Mouse (Mus musculus) frontal cortex, adult 2 months (tissue): ENCODE measurements around the gene Kremen1. TPM values are rescaled to one million over a fixed set of nuclear protein-coding genes. Genes with fewer than 3 reads are reported as not detected.

Experiments
- DNase-seq, 2 experiments: peaks; one replicate each; pipeline ENCODE4 v3.0.0; 2022; ENCODE audit warnings: low spot score in 1 of 2; ENCODE audit errors: extremely low spot score in 1 of 2
- polyA plus RNA-seq: library from polyadenylated mRNA; depleted of rRNA; stranded (reverse); fragments of >200 nt; gene quantifications from 2 replicates; pipeline ENCODE4 v1.2.3, GENCODE M21; 2012

Gene Kremen1
- polyA plus RNA-seq, 1 experiment = 12.7 TPM

GRCm38 (mm10) chr11:5219910-5220447, 41.4 kb downstream of the Kremen1 start:
- no peak for DNase-seq

DNA sequence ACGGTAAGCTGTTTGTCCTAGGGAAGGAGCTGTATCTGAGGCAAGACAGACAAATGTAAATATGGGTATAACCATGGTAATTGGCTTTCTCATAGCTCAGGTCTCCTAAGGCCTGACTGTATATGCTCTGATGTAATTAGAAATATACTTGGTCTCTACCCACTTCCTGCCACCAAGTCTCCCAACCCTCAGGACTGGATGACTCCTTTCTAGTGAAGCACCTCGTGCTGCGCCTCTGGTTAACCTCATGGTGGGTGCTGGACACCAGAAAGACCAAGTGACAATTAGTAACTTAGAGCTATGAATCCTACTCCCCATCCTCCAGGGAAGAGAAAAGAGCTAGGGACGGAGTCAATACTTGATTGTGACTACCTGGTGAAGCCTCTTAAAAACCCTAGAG, 42.0 kb downstream of the Kremen1 start:
- DNase-seq = no peak

- DNase-seq = no peak
Observed at GRCm38 (mm10) chr11:5215401-5216187, 45.8 kb downstream of the Kremen1 start.

- DNase-seq = no peak
Observed at GRCm38 (mm10) chr11:5214483-5215040, 46.8 kb downstream of the Kremen1 start.

DNA sequence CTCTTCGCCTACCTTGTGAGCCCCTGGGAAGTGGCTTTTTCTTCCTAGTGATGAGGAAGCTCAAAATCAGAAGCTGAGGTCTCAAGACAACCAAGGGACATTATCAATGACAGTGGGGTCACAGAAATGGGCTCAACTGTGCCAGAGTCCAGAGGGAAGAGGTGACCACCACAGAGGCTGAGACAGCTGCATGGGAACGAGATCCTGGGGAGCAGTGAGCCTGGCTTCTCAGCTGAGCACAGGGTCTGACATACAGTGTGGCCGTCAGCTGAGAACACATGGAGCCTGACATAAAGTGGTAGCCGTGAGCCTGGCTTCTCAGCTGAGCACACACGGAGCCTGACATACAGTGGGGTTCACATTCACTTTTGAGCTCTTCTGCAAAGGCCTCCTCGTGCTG, 58.3 kb downstream of the Kremen1 start:
- DNase-seq = no peak

DNA sequence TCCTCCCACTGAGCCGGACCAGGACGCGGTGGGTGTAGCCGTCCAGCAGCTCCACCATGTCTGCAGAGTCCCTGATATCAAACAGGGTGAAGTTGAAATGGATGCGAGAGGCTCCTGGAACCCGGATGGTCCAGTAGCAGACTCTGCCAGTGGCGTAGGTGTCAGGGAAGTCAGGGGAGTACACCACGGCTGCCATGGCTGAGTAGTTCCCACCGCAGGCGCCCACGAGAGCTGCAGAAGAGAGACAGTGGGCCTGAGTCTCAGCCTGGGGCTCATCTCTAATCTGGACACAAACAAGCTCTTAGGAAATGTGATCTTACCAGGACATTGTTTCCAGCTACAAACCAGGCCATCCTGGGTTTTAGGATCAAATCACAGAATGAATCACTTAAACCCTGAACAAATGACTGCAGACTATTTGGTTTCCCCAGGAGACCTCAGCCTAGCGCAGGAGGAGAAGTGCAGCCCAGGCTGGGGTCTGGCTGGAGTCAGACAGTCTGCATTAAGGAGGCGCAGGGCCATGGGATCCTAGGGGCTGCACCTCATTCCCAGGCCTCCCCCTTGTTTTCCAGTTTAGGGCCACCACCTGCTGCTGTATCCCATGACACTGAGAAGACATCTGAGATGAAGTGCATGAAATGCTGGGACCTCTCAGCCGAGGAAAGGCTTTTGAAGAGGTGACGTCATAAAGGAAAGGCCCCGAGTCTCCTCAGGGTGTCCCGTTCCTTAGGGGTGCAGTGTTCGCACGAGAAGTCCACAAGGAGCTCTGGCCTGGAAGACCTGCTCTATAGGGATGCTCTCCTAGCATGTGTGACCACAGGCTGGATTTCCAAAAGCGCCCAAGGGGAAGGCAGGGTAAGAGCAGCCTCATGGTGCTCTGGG, 59.3 kb downstream of the Kremen1 start:
- DNase-seq = no peak

DNA sequence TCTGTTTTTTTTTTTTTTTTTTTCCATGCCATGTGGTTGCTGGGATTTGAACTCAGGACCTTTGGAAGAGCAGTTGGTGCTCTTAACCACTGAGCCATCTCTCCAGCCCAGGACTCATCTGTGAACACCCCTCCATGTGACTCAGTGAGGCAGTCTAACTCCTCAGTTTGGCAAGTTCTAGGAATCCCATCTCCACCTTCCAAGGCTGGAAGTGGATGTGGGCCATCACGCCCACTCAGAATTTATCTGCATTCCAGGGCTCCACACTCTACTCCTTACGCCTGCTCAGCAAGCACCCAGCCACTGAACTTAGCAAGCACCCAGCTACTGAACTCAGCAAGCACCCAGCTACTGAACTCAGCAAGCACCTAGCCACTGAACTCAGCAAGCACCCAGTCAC, 61.5 kb downstream of the Kremen1 start:
- DNase-seq = peak in 1 of 2 experiments; percentile 16

- no peak for DNase-seq
Observed at GRCm38 (mm10) chr11:5197068-5197467, 64.3 kb downstream of the Kremen1 start.

DNA sequence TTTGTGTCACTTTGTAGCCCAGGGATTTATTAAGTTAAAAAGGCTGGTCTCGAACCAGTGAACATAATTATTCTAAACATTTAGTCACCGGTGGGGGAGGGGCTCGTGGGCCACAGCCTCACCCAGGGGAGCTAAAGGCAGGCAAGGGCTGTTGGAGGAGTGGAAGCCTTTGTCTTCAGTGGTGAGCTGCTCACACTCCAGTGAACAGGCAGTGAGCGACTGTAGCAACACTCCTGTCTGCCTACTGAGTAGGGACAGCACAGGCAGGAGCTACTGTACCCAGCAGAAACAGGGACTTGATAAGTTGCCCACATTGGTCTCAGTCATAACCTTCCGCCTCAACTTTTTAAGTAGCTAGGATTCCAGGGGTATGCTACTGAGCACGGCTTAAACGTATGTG, 64.8 kb downstream of the Kremen1 start:
- no peak for DNase-seq

- no peak for DNase-seq
Observed at GRCm38 (mm10) chr11:5193576-5193881, 67.8 kb downstream of the Kremen1 start.

DNA sequence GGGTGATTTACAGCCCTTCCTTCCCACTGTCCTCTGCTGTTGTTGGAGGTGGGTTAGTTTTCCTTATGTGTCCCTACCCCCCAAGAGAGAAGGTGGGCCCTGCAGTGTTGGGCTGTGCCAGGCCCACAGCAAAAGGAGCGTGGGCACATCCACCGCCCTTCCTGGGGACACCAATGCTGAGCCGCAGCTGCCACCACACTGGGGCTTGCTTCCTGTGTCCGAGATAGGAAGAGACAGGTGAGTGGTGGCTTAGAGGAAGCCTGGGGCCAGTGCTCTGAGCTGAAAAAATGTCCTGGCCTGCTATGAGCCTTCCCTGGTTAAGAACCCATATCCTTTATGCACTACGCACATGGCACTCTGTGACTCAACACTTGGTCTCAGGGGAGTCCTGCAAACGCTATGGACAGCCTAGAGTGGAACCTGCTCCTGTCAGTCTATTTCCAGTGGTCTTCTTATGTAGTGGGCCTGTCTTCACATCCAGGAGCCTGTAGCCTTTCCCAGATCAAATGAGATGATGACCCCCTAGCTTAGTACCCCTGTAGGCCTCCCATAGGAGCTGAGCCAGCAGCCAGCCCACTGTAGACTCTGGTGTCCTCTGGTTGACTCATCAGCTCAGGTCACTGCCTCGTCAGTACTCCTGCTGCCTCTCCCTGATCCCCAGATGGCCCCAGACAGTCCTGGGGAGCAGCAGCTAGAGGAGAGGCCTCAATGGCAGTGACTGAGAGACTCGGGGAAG, 68.3 kb downstream of the Kremen1 start:
- no peak for DNase-seq

DNA sequence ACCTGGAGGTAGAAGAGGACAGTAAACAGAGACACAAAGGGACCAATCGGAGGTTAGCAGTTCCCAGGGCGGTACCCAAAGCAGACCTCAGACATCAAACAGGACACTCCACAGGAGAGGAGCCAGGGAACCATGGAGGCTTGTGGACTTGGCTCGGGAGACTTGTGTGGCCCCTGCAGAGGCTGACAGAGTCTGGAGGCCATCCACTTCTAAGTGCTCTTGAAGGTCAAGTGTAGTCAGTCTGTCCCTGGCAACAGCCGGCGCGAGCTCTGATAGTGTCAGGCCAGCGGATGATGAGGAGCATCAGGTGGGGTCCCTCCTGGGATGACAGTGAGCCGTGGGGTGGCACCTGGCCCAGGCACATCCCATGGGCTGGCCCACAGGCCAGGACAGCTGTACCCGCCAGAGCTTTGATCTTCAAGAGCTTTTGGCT, 69.3 kb downstream of the Kremen1 start:
- DNase-seq = no peak

- no peak for DNase-seq
Observed at GRCm38 (mm10) chr11:5189239-5189933, 72.0 kb downstream of the Kremen1 start.

- DNase-seq = no peak
Observed at GRCm38 (mm10) chr11:5188170-5188569, 73.2 kb downstream of the Kremen1 start.

- DNase-seq = no peak
Observed at GRCm38 (mm10) chr11:5184832-5185231, 76.5 kb downstream of the Kremen1 start.

- DNase-seq = no peak
Observed at GRCm38 (mm10) chr11:5184250-5184649, 77.1 kb downstream of the Kremen1 start.

GRCm38 (mm10) chr11:5182870-5183269, 78.5 kb downstream of the Kremen1 start:
- DNase-seq = no peak

GRCm38 (mm10) chr11:5181850-5182404, 79.4 kb downstream of the Kremen1 start:
- DNase-seq = peak in 1 of 2 experiments; percentile 89

DNA sequence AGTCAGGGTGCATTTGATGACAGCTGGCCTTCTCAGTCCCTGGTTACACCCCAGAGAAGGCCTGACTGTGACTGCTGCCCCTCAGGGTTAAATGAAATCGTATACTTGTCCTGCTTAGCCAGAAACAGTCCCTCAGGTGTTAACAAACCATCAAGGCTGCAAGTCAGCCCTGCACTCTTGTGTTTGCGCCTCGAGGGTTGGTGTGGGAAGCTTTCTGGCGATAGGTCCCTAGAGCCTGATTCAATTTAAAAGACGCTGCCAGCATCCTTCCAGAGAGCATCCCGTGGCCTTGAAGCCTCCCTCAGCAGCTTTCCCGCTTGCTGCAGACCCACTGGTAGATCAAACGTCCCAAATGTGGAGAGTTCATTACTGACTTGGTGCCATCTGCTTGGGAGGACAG, 82.0 kb downstream of the Kremen1 start:
- DNase-seq = no peak

DNA sequence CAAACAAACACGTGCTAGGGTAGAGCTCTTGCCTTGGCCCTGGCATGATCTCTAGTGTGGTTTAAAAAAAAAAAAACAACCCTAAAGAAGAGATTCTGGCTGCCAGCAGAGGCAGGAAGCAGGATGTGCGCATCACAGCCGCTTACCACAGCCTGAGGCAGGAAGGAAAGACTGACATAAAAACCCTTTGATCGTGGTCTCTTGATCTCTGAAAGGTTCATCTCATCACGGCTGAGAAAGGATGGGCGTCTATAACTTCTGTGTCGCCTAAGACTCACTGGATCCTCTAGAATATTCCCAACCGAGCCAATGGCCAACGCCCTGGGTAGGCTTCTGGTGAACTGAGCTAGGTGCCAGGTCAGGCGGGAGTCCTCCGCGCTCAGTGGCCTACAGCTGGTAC, 84.2 kb downstream of the Kremen1 start:
- DNase-seq = no peak
